Mouse (Mus musculus): Measurements from ENCODE around the gene Rxra.

GRCm38 (mm10) chr2:27702283-27702682 lies 26.0 kb downstream of the Rxra start:
- TF ChIP-seq CTCF (conservative IDR thresholded peaks at IDR 0.05 in 1 of 2, IDR thresholded peaks at IDR 0.05 in 1 of 2; ENCODE audit: low read depth in 2 of 2, low read length in 2 of 2), result no peak
- no peak for TF ChIP-seq E2F4 (IDR thresholded peaks at IDR 0.05; ENCODE audit: insufficient replicate concordance, low read depth, low read length)
- TF ChIP-seq MXI1 (IDR thresholded peaks at IDR 0.05; ENCODE audit: low read depth, low read length), result no peak
- TF ChIP-seq HCFC1 (IDR thresholded peaks at IDR 0.05; ENCODE audit: low read depth, low read length), result no peak
- TF ChIP-seq GABPA (IDR thresholded peaks at IDR 0.05; ENCODE audit: insufficient replicate concordance, low read depth, low read length), result no peak
- TF ChIP-seq POLR2A (IDR thresholded peaks at IDR 0.05; ENCODE audit: low read depth, low read length), result no peak
- TF ChIP-seq UBTF (IDR thresholded peaks at IDR 0.05; ENCODE audit: low read depth, low read length), result no peak
- no peak for TF ChIP-seq TBP (conservative IDR thresholded peaks at IDR 0.05; ENCODE audit: low read depth, low read length)
- no peak for TF ChIP-seq MAX (IDR thresholded peaks at IDR 0.05; ENCODE audit: low read length)
- TF ChIP-seq CHD1 (IDR thresholded peaks at IDR 0.05; ENCODE audit: low read depth, low read length), result no peak
- no peak for TF ChIP-seq MAZ (IDR thresholded peaks at IDR 0.05; ENCODE audit: low read depth, low read length)

Data from CH12.LX (cell line).